Mouse (Mus musculus): ENCODE results near the gene Frmd4b. TPM values are rescaled to one million over a fixed set of nuclear protein-coding genes. Genes with fewer than 3 reads are reported as not detected.
A peak's percentile ranks its signal among the peaks of the same experiment; 100 is the strongest.

Gene Frmd4b
- polyA plus RNA-seq, 1 experiment from 2014 or later: 16.5 TPM

GRCm38 (mm10) chr6:97278014-97278787 lies 339.1 kb downstream of the Frmd4b start:
- WGBS: 2% methylated on average over 19 of the region's 19 CpGs
- Histone ChIP-seq H3K9ac (no peak overlapping the region), H3K4me1 (peaks cover 12% of the 10 kb centered on the region), H3K9me3 (no peaks in the 10 kb centered on the region), H3K4me3 (peak overlapping the region; percentile 22), H3K27me3 (peaks cover 15% of the 10 kb centered on the region; the same call in 1 of the 2 replicates), H3K4me2 (replicated peaks) (peak overlapping the region; percentile 60), H3K27ac (no peak overlapping the region), H3K36me3 (no peaks in the 10 kb centered on the region)
- ATAC-seq (ENCODE audit: insufficient number of reproducible peaks, insufficient read depth, low FRiP score, low TSS enrichment): peak; percentile 72; the same call in 1 of the 2 replicates

DNA sequence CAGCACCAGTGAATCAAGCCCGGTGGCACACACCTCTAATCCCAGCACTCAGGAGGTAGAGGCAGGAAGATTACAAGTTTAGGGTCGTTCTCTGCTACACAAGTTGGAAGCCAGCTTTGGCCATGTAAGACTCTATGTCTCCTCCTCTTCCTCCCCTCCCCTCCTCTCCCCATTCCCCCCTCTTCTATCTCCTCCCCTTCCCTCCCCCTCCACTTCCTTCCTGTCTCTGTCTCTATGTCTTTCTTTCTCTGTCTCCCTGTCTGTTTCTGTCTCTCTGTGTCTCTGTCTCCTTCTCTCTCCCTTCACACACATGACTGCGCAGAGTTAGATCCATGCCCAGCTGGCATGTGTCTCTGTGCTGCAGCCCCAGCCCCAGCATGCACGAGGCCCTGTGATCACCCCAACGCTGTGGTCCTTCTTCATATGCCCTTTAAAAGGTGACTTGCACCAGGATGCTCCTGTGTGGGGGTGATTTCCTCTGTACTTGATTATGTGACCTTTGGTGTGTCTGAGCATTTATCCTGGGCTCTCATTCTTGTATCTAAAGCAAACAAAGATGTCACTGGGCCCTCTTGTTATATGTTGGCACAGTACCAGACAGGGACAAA lies 340.3 kb downstream of the Frmd4b start:
- Histone ChIP-seq H3K9me3 (no peaks in the 10 kb centered on the region), H3K4me2 (replicated peaks) (no peak overlapping the region), H3K27me3 (peaks cover 15% of the 10 kb centered on the region; the same call in 1 of the 2 replicates), H3K9ac (no peak overlapping the region), H3K4me1 (peaks cover 12% of the 10 kb centered on the region), H3K36me3 (no peaks in the 10 kb centered on the region), H3K27ac (no peak overlapping the region), H3K4me3 (no peak overlapping the region)
- WGBS: 59% methylated on average over 5 of the region's 5 CpGs
- no peak for ATAC-seq (ENCODE audit: insufficient number of reproducible peaks, insufficient read depth, low FRiP score, low TSS enrichment)

GRCm38 (mm10) chr6:97276366-97276765 lies 341.0 kb downstream of the Frmd4b start:
- no peaks in the 10 kb centered on the region for H3K36me3 ChIP-seq
- H3K9ac ChIP-seq: no peak overlapping the region
- H3K27me3 ChIP-seq: peaks cover 15% of the 10 kb centered on the region; the same call in 1 of the 2 replicates
- 25% methylated on average over 4 of the region's 4 CpGs for WGBS
- H3K4me2 ChIP-seq (replicated peaks): no peak overlapping the region
- no peaks in the 10 kb centered on the region for H3K9me3 ChIP-seq
- ATAC-seq (ENCODE audit: insufficient number of reproducible peaks, insufficient read depth, low FRiP score, low TSS enrichment): no peak
- H3K4me1 ChIP-seq: peaks cover 12% of the 10 kb centered on the region
- no peak overlapping the region for H3K4me3 ChIP-seq
- no peak overlapping the region for H3K27ac ChIP-seq

GRCm38 (mm10) chr6:97275760-97276159 lies 341.6 kb downstream of the Frmd4b start:
- Histone ChIP-seq H3K9me3 (no peaks in the 10 kb centered on the region), H3K36me3 (no peaks in the 10 kb centered on the region), H3K4me2 (replicated peaks) (no peak overlapping the region), H3K4me3 (no peak overlapping the region), H3K4me1 (peaks cover 12% of the 10 kb centered on the region), H3K27me3 (peaks cover 15% of the 10 kb centered on the region; the same call in 1 of the 2 replicates), H3K9ac (no peak overlapping the region), H3K27ac (no peak overlapping the region)
- ATAC-seq (ENCODE audit: insufficient number of reproducible peaks, insufficient read depth, low FRiP score, low TSS enrichment): no peak
- 59% methylated on average over 4 of the region's 4 CpGs for WGBS

- H3K4me3 ChIP-seq: no peak overlapping the region
- no peak for ATAC-seq (ENCODE audit: insufficient number of reproducible peaks, insufficient read depth, low FRiP score, low TSS enrichment)
- H3K27ac ChIP-seq: no peak overlapping the region
- no peaks in the 10 kb centered on the region for H3K9me3 ChIP-seq
- H3K36me3 ChIP-seq: no peaks in the 10 kb centered on the region
- WGBS: 80% methylated on average over 3 of the region's 3 CpGs
- H3K9ac ChIP-seq: no peak overlapping the region
- peaks cover 12% of the 10 kb centered on the region for H3K4me1 ChIP-seq
- no peak overlapping the region for H3K4me2 ChIP-seq (replicated peaks)
- 0 out of 2 replicates have a peak, but pooled peaks cover 10% of the 10 kb centered on the region for H3K27me3 ChIP-seq
Observed at GRCm38 (mm10) chr6:97273777-97274176, 343.6 kb downstream of the Frmd4b start.

GRCm38 (mm10) chr6:97273058-97273710 lies 344.2 kb downstream of the Frmd4b start:
- Histone ChIP-seq H3K4me3 (no peak overlapping the region), H3K4me1 (peaks cover 9% of the 10 kb centered on the region), H3K9me3 (no peaks in the 10 kb centered on the region), H3K27me3 (0 out of 2 replicates have a peak, but pooled peaks cover 10% of the 10 kb centered on the region), H3K36me3 (no peaks in the 10 kb centered on the region), H3K4me2 (replicated peaks) (no peak overlapping the region), H3K9ac (no peak overlapping the region), H3K27ac (no peak overlapping the region)
- no peak for ATAC-seq (ENCODE audit: insufficient number of reproducible peaks, insufficient read depth, low FRiP score, low TSS enrichment)
- WGBS: 79% methylated on average over 16 of the region's 16 CpGs

GRCm38 (mm10) chr6:97272349-97272748 lies 345.0 kb downstream of the Frmd4b start:
- Histone ChIP-seq H3K4me2 (replicated peaks) (no peak overlapping the region), H3K27ac (no peak overlapping the region), H3K9ac (no peak overlapping the region), H3K4me1 (peaks cover 7% of the 10 kb centered on the region; the same call in 1 of the 2 replicates), H3K27me3 (0 out of 2 replicates have a peak, but pooled peaks cover 10% of the 10 kb centered on the region), H3K4me3 (no peak overlapping the region), H3K36me3 (no peaks in the 10 kb centered on the region), H3K9me3 (no peaks in the 10 kb centered on the region)
- whole genome bisulfite sequencing: 68% methylated on average over 2 of the region's 2 CpGs
- ATAC-seq (ENCODE audit: insufficient number of reproducible peaks, insufficient read depth, low FRiP score, low TSS enrichment): no peak

GRCm38 (mm10) chr6:97269596-97269995 lies 347.7 kb downstream of the Frmd4b start:
- Histone ChIP-seq H3K9ac (no peak overlapping the region), H3K36me3 (no peaks in the 10 kb centered on the region), H3K4me3 (no peak overlapping the region), H3K4me2 (replicated peaks) (no peak overlapping the region), H3K9me3 (no peaks in the 10 kb centered on the region), H3K27me3 (no peaks in the 10 kb centered on the region), H3K4me1 (no peaks in the 10 kb centered on the region), H3K27ac (no peak overlapping the region)
- no peak for ATAC-seq (ENCODE audit: insufficient number of reproducible peaks, insufficient read depth, low FRiP score, low TSS enrichment)
- WGBS: 77% methylated on average over 11 of the region's 11 CpGs

GRCm38 (mm10) chr6:97267132-97267531 lies 350.2 kb downstream of the Frmd4b start:
- Histone ChIP-seq H3K4me3 (no peak overlapping the region), H3K9me3 (no peaks in the 10 kb centered on the region), H3K27me3 (no peaks in the 10 kb centered on the region), H3K9ac (no peak overlapping the region), H3K36me3 (no peaks in the 10 kb centered on the region), H3K4me1 (no peaks in the 10 kb centered on the region), H3K4me2 (replicated peaks) (no peak overlapping the region), H3K27ac (no peak overlapping the region)
- 90% methylated on average over 2 of the region's 2 CpGs for WGBS
- ATAC-seq (ENCODE audit: insufficient number of reproducible peaks, insufficient read depth, low FRiP score, low TSS enrichment): no peak

DNA sequence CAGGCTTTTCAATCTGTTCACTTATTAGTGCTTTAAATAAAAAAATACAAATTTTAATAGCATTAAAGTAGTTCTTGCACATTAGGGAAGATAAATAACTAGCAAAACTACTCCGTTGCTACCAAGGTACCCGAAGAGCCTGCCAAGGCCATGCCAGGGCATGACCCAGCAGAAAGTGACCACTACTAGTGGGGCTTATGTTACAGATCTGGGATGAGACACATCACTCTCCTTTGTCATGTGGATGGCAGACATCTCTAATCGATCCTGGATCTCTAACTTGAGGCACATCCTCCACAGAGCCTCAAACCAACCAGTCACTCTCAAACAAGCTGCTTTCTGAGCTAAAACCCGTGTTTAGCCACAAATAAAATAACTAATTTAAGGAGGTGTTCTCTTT lies 350.7 kb downstream of the Frmd4b start:
- Histone ChIP-seq H3K36me3 (no peaks in the 10 kb centered on the region), H3K9ac (no peak overlapping the region), H3K4me3 (no peak overlapping the region), H3K4me1 (no peaks in the 10 kb centered on the region), H3K4me2 (replicated peaks) (no peak overlapping the region), H3K27ac (no peak overlapping the region), H3K9me3 (no peaks in the 10 kb centered on the region), H3K27me3 (no peaks in the 10 kb centered on the region)
- 65% methylated on average over 4 of the region's 4 CpGs for whole genome bisulfite sequencing
- no peak for ATAC-seq (ENCODE audit: insufficient number of reproducible peaks, insufficient read depth, low FRiP score, low TSS enrichment)

- Histone ChIP-seq H3K27me3 (no peaks in the 10 kb centered on the region), H3K4me1 (no peaks in the 10 kb centered on the region), H3K9ac (no peak overlapping the region), H3K9me3 (no peaks in the 10 kb centered on the region), H3K36me3 (no peaks in the 10 kb centered on the region), H3K4me2 (replicated peaks) (no peak overlapping the region), H3K27ac (no peak overlapping the region), H3K4me3 (no peak overlapping the region)
- WGBS: 74% methylated on average over 3 of the region's 3 CpGs
- no peak for ATAC-seq (ENCODE audit: insufficient number of reproducible peaks, insufficient read depth, low FRiP score, low TSS enrichment)
Observed at GRCm38 (mm10) chr6:97265705-97266104, 351.6 kb downstream of the Frmd4b start.
